Mouse (Mus musculus): ENCODE data around the gene Tspan5. TPM values are rescaled to one million over a fixed set of nuclear protein-coding genes. Genes with fewer than 3 reads are reported as not detected.

The Tspan5 gene
- polyA plus RNA-seq, 1 experiment: 226 TPM

- Histone ChIP-seq H3K4me1 (ENCODE audit: control insufficient read depth, insufficient read depth, low read length) (peaks cover under 1% of the 10 kb centered on the region; the same call in 1 of the 2 replicates), H3K4me3 (ENCODE audit: insufficient read depth, low read length) (peak overlapping the region; percentile 55; the same call in 1 of the 2 replicates), H3K27ac (ENCODE audit: insufficient read depth, low read length) (no peak overlapping the region)
- no peak for TF ChIP-seq POLR2A (IDR thresholded peaks at IDR 0.05; ENCODE audit: extremely low read depth, insufficient read depth, low read length)
- TF ChIP-seq CTCF (IDR thresholded peaks at IDR 0.05; ENCODE audit: extremely low read depth, insufficient read depth, low read length): no peak
Observed at GRCm38 (mm10) chr3:138740843-138741540, 1.0 kb upstream of the Tspan5 start.

GRCm38 (mm10) chr3:138742566-138742930 is 553 bp downstream of the Tspan5 start:
- peak overlapping the region; percentile 55 for H3K4me3 ChIP-seq (ENCODE audit: insufficient read depth, low read length)
- peaks cover 4% of the 10 kb centered on the region; the same call in 1 of the 2 replicates for H3K4me1 ChIP-seq (ENCODE audit: control insufficient read depth, insufficient read depth, low read length)
- peak overlapping the region; percentile 95 for H3K27ac ChIP-seq (ENCODE audit: insufficient read depth, low read length)
- TF ChIP-seq POLR2A (IDR thresholded peaks at IDR 0.05; ENCODE audit: extremely low read depth, insufficient read depth, low read length) (no peak), CTCF (IDR thresholded peaks at IDR 0.05; ENCODE audit: extremely low read depth, insufficient read depth, low read length) (no peak)

DNA sequence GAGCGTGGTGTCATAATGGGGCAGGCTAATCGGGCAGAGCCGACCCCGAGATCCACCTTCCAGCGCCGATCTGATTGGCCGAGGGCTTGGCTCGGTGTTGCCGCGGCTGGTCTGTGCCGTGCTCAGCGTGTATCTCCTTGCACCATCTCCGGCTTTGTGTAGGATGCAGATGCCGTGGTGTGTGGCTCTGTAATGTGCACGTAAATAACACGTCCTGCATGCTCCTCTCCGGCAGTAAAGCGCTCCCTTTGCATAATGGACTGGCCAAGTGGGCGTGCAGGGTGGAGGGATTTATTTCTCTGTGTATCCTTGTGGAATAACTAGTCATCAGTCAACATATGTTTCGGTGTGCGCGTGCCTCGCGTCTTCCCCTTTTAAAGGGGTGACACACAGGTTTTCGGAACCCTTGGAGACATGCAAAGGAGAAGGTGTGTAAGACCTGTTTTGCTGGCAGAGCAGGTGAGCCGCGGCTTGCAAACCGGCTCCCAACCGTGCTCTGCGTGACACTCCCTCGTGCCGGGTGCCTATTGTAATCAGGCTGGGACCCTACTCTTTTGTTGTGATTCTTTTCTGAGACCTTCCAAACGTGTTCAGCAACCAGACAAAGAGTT is 1.2 kb downstream of the Tspan5 start:
- H3K4me3 ChIP-seq (ENCODE audit: insufficient read depth, low read length): peak overlapping the region; percentile 55
- H3K27ac ChIP-seq (ENCODE audit: insufficient read depth, low read length): peak overlapping the region; percentile 3
- peak; percentile 56; the same call in 1 of the 2 replicates for TF ChIP-seq POLR2A (IDR thresholded peaks at IDR 0.05; ENCODE audit: extremely low read depth, insufficient read depth, low read length)
- TF ChIP-seq CTCF (IDR thresholded peaks at IDR 0.05; ENCODE audit: extremely low read depth, insufficient read depth, low read length): no peak
- H3K4me1 ChIP-seq (ENCODE audit: control insufficient read depth, insufficient read depth, low read length): peaks cover 4% of the 10 kb centered on the region; the same call in 1 of the 2 replicates

- peak overlapping the region; percentile 55 for H3K4me3 ChIP-seq (ENCODE audit: insufficient read depth, low read length)
- peaks cover 7% of the 10 kb centered on the region for H3K4me1 ChIP-seq (ENCODE audit: control insufficient read depth, insufficient read depth, low read length)
- TF ChIP-seq CTCF (IDR thresholded peaks at IDR 0.05; ENCODE audit: extremely low read depth, insufficient read depth, low read length) (no peak), POLR2A (IDR thresholded peaks at IDR 0.05; ENCODE audit: extremely low read depth, insufficient read depth, low read length) (no peak)
- peak overlapping the region; percentile 73; the same call in 1 of the 2 replicates for H3K27ac ChIP-seq (ENCODE audit: insufficient read depth, low read length)
Observed at GRCm38 (mm10) chr3:138744030-138744774, 2.2 kb downstream of the Tspan5 start.

DNA sequence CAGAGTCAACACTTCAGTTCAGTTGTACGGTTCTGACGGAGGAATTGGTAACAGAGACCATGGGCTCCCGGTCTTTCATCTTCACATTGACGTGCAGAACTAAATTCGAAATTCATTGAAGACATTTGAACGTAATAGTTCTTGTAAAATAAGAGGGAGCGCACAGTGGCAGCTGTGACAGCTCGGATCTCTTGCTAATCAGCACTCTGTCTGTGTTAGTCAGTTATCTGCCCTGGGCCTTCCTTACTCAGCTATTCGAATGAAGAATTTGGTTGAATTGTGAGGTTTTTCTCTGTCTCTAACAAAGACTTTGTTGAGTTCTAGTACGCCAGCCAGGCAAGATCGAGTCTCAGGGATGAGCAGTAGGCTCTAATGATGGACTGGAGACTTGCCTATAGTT is 3.1 kb downstream of the Tspan5 start:
- Histone ChIP-seq H3K4me3 (ENCODE audit: insufficient read depth, low read length) (peak overlapping the region; percentile 55), H3K4me1 (ENCODE audit: control insufficient read depth, insufficient read depth, low read length) (peaks cover 9% of the 10 kb centered on the region), H3K27ac (ENCODE audit: insufficient read depth, low read length) (peak overlapping the region; percentile 73; the same call in 1 of the 2 replicates)
- TF ChIP-seq CTCF (IDR thresholded peaks at IDR 0.05; ENCODE audit: extremely low read depth, insufficient read depth, low read length): no peak
- no peak for TF ChIP-seq POLR2A (IDR thresholded peaks at IDR 0.05; ENCODE audit: extremely low read depth, insufficient read depth, low read length)

GRCm38 (mm10) chr3:138745596-138745995 is 3.6 kb downstream of the Tspan5 start:
- Histone ChIP-seq H3K4me3 (ENCODE audit: insufficient read depth, low read length) (peak overlapping the region; percentile 55; the same call in 1 of the 2 replicates), H3K4me1 (ENCODE audit: control insufficient read depth, insufficient read depth, low read length) (peaks cover 9% of the 10 kb centered on the region), H3K27ac (ENCODE audit: insufficient read depth, low read length) (peak overlapping the region; percentile 82; the same call in 1 of the 2 replicates)
- TF ChIP-seq CTCF (IDR thresholded peaks at IDR 0.05; ENCODE audit: extremely low read depth, insufficient read depth, low read length): no peak
- TF ChIP-seq POLR2A (IDR thresholded peaks at IDR 0.05; ENCODE audit: extremely low read depth, insufficient read depth, low read length): no peak

GRCm38 (mm10) chr3:138746556-138746955 is 4.6 kb downstream of the Tspan5 start:
- H3K4me3 ChIP-seq (ENCODE audit: insufficient read depth, low read length): peak overlapping the region; percentile 19; the same call in 1 of the 2 replicates
- H3K27ac ChIP-seq (ENCODE audit: insufficient read depth, low read length): peak overlapping the region; percentile 82
- H3K4me1 ChIP-seq (ENCODE audit: control insufficient read depth, insufficient read depth, low read length): peaks cover 13% of the 10 kb centered on the region
- TF ChIP-seq CTCF (IDR thresholded peaks at IDR 0.05; ENCODE audit: extremely low read depth, insufficient read depth, low read length): no peak
- TF ChIP-seq POLR2A (IDR thresholded peaks at IDR 0.05; ENCODE audit: extremely low read depth, insufficient read depth, low read length): no peak

GRCm38 (mm10) chr3:138747035-138747434 is 5.0 kb downstream of the Tspan5 start:
- Histone ChIP-seq H3K4me3 (ENCODE audit: insufficient read depth, low read length) (0 out of 2 replicates have a peak overlapping the region, but pooled peaks have one; percentile 24), H3K27ac (ENCODE audit: insufficient read depth, low read length) (peak overlapping the region; percentile 82), H3K4me1 (ENCODE audit: control insufficient read depth, insufficient read depth, low read length) (peaks cover 14% of the 10 kb centered on the region)
- TF ChIP-seq CTCF (IDR thresholded peaks at IDR 0.05; ENCODE audit: extremely low read depth, insufficient read depth, low read length): no peak
- TF ChIP-seq POLR2A (IDR thresholded peaks at IDR 0.05; ENCODE audit: extremely low read depth, insufficient read depth, low read length): no peak

DNA sequence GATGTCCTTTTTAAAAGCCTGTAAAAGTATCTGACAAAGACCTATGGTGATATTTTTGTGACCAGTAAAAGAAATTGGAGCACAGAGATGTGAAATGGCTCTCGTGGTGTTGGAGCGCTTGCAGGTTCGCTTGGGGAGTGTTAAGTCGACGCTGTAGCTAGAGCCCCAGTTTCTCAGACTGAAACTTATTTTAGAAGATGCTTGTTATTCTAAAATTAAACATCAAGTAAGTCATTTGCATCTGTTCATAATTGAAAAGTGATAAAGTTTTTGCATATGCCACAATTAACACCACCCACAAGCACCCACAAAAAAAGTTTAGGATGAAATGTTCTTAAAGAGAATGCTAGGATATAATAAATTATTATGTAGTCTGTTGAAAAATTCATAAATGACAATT is 6.0 kb downstream of the Tspan5 start:
- TF ChIP-seq POLR2A (IDR thresholded peaks at IDR 0.05; ENCODE audit: extremely low read depth, insufficient read depth, low read length): no peak
- TF ChIP-seq CTCF (IDR thresholded peaks at IDR 0.05; ENCODE audit: extremely low read depth, insufficient read depth, low read length): no peak
- Histone ChIP-seq H3K27ac (ENCODE audit: insufficient read depth, low read length) (no peak overlapping the region), H3K4me1 (ENCODE audit: control insufficient read depth, insufficient read depth, low read length) (peaks cover 20% of the 10 kb centered on the region), H3K4me3 (ENCODE audit: insufficient read depth, low read length) (no peak overlapping the region)

Measured in cortical plate, adult 2 months (tissue).